ENCODE assay signal across 16 mouse cellular contexts in genomic region chr14:20103207-20103606, GRCm38 (mm10). TPM values are rescaled to one million over a fixed set of nuclear protein-coding genes. Genes with fewer than 3 reads are reported as not detected.
DNase-seq lines count a peak whose midpoint lies in the region; ATAC-seq and TF ChIP-seq lines count a peak whose summit lies in the region.
"Had no signal": no experiment of that assay in that cellular context is flagged by ENCODE, and none has a peak within 500 bp of the region (broad histone marks: within the 10 kb centered on the region; RNA-seq: fewer than 3 reads in every experiment).

No protein-coding gene starts in this region.

- intact Hi-C loops in heart, postnatal 36 days (cut with DNase I), result no loop called here

- H3K27ac ChIP-seq in lung, postnatal 0 days (ENCODE audit: low read length), result no peak overlapping the region
- H3K27ac ChIP-seq: hindbrain, postnatal 0 days; limb, embryonic 10.5 days; liver, embryonic 14.5 days; neural tube, embryonic 12.5 days had no signal

- no peak overlapping the region for H3K4me2 ChIP-seq in lung, postnatal 0 days (replicated peaks; ENCODE audit: low read depth, low read length)
- H3K4me2 ChIP-seq: neural tube, embryonic 12.5 days had no signal

- TF ChIP-seq CTCF in brain, embryonic 14.5 days (IDR thresholded peaks at IDR 0.05; ENCODE audit: borderline replicate concordance, extremely low read depth, insufficient read depth, insufficient read length), result no peak
- no peak for TF ChIP-seq CTCF in lung, postnatal 0 days (IDR thresholded peaks at IDR 0.05)

- no peak overlapping the region for H3K4me3 ChIP-seq in lung, postnatal 0 days (ENCODE audit: low read depth, low read length)
- H3K4me3 ChIP-seq: erythroblast, embryonic 14.5 days; limb, embryonic 10.5 days; neural tube, embryonic 12.5 days had no signal

- peak; percentile 84 for DNase-seq in heart, adult 11 months
- DNase-seq in heart, postnatal 36 days, result no peak
- peak; percentile 28 for DNase-seq in 3T3-L1 (ENCODE audit: low read depth, low spot score)
- peak; percentile 27 for DNase-seq in brain, embryonic 14.5 days (ENCODE audit: low read depth)
- peak; percentile 64 for DNase-seq in lung, postnatal 0 days (ENCODE audit: low spot score)
- DNase-seq in cerebellum, postnatal 14 days, result no peak
- DNase-seq in layer of hippocampus, postnatal 10 days (ENCODE audit: low spot score in 2 of 2), result no peak
- DNase-seq: cerebellum, adult 9-10 months; forebrain, postnatal 0 days; gastrocnemius, postnatal 10 days; heart, postnatal 4 days had no signal

- TF ChIP-seq POLR2A in brain, embryonic 14.5 days (IDR thresholded peaks at IDR 0.05; ENCODE audit: borderline replicate concordance, extremely low read depth, insufficient read depth, insufficient read length, poor library complexity, severe bottlenecking), result no peak

- no peaks in the 10 kb centered on the region for H3K36me3 ChIP-seq in lung, postnatal 0 days (ENCODE audit: insufficient read depth, low read length)
- H3K36me3 ChIP-seq: limb, embryonic 10.5 days; neural tube, embryonic 12.5 days had no signal

- H3K9me3 ChIP-seq in lung, postnatal 0 days (ENCODE audit: low read length), result no peaks in the 10 kb centered on the region
- H3K9me3 ChIP-seq: limb, embryonic 10.5 days; neural tube, embryonic 12.5 days had no signal

- ATAC-seq in lung, postnatal 0 days, result peak; percentile 52
- ATAC-seq: forebrain, postnatal 0 days; hindbrain, postnatal 0 days had no signal

- H3K27me3 ChIP-seq in lung, postnatal 0 days (replicated peaks; ENCODE audit: insufficient read depth, low read length), result no peaks in the 10 kb centered on the region
- H3K27me3 ChIP-seq: neural tube, embryonic 12.5 days had no signal

- no peaks in the 10 kb centered on the region for H3K4me1 ChIP-seq in lung, postnatal 0 days (ENCODE audit: insufficient read depth, low read depth, low read length)
- H3K4me1 ChIP-seq: neural tube, embryonic 12.5 days had no signal

- TF ChIP-seq EP300 in lung, postnatal 0 days (IDR thresholded peaks at IDR 0.05), result peak; percentile 49; the same call in 1 of the 2 replicates

- H3K9ac ChIP-seq in lung, postnatal 0 days (replicated peaks; ENCODE audit: low read depth), result no peak overlapping the region
- H3K9ac ChIP-seq: forebrain, postnatal 0 days; liver, embryonic 14.5 days; neural tube, embryonic 12.5 days had no signal

- 17% methylated on average over 4 of the region's 4 CpGs for WGBS in lung, postnatal 0 days

RNA-seq across cellular contexts. Expression of gene Saysd1, which starts 35.1 kb away (rescaled TPM):
- total RNA-seq in heart, postnatal 36 days (2021), result 1 to 10 TPM; 2.7 to 3.2 TPM
- polyA plus RNA-seq in brain, embryonic 14.5 days (2012; rRNA removed), result 8.8 and 12.8 TPM in 2 replicates
- 18.6 and 18.9 TPM in 2 replicates for polyA plus RNA-seq in lung, postnatal 0 days (2015; fragmentation: Nextera tagmentation; extraction: Ambion mirVana)
- 1 to 10 TPM; 4.8 to 5.0 TPM for total RNA-seq in layer of hippocampus, postnatal 10 days (2021)

Comparison
In these comparisons a context has a peak if more than half of its experiments do, and no peak if none do; other contexts are left out.
1. DNase-seq: peak in heart, adult 11 months (single experiment), 3T3-L1 (single experiment), brain, embryonic 14.5 days (single experiment) and lung, postnatal 0 days (single experiment); none in heart, postnatal 36 days (0 of 2), cerebellum, postnatal 14 days (0 of 2) and layer of hippocampus, postnatal 10 days (0 of 2).